Mouse (Mus musculus): ENCODE measurements around the gene Fcrla.

DNA sequence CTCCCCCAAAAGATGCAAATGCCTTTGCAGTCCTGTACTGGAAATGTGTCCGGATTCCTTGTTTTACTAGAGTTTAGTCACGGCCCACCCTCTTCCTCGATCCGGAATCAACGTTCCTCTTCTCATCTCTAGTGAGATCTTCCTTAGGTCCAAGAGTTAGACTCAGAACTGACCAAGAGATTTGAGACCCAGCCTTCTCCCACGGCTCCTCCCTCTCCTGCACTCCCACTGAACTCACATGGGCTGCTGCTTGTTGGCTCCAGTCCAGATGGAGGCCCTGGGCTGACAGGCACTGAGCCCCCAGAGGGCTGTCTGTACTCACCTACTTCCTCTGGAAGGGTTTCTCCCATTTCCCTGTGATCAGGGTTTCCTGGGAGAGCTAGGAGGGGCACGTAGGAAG, 35.7 kb upstream of the Fcrla start:
- no peak for TF ChIP-seq USF1 (IDR thresholded peaks at IDR 0.05; ENCODE audit: low read depth)
- no peak for TF ChIP-seq MAX (IDR thresholded peaks at IDR 0.05)
- TF ChIP-seq CTCF (IDR thresholded peaks at IDR 0.05; ENCODE audit: control insufficient read depth, insufficient read depth, insufficient read length) = no peak
- no peak for TF ChIP-seq MYOG (IDR thresholded peaks at IDR 0.05; ENCODE audit: control insufficient read depth, extremely low read depth, insufficient read length)
- TF ChIP-seq MYOD1 (IDR thresholded peaks at IDR 0.05; ENCODE audit: control insufficient read depth, insufficient read length, low read depth) = no peak
